In genomic region chr10:41518981-41519618, GRCm38 (mm10) we compare ENCODE assay signal across 8 mouse cellular contexts. TPM values are rescaled to one million over a fixed set of nuclear protein-coding genes. Genes with fewer than 3 reads are reported as not detected.
DNase-seq lines count a peak whose midpoint lies in the region; ATAC-seq and TF ChIP-seq lines count a peak whose summit lies in the region.

Gene Cd164 (plus strand): TSS chr10:41519414.

- no peaks in the 10 kb centered on the region for H3K9me3 ChIP-seq in G1E (replicated peaks)
- no peaks in the 10 kb centered on the region for H3K9me3 ChIP-seq in forebrain, postnatal 0 days (ENCODE audit: low read length)
- H3K9me3 ChIP-seq in lung, embryonic 15.5 days: no peaks in the 10 kb centered on the region

- H3K4me1 ChIP-seq in G1E (ENCODE audit: insufficient read depth, low read depth, low read length): peaks cover 29% of the 10 kb centered on the region
- H3K4me1 ChIP-seq in forebrain, postnatal 0 days (ENCODE audit: insufficient read depth): peaks cover 17% of the 10 kb centered on the region
- peaks cover 31% of the 10 kb centered on the region for H3K4me1 ChIP-seq in lung, embryonic 15.5 days

- ATAC-seq in G1E (ENCODE audit: extremely low read depth, insufficient number of reproducible peaks, low FRiP score, poor library complexity, severe bottlenecking): peak; percentile 77
- peak; percentile 92 for ATAC-seq in forebrain, postnatal 0 days
- peak; percentile 94 for ATAC-seq in lung, embryonic 15.5 days (ENCODE audit: borderline replicate concordance, extremely low read depth, low FRiP score, low TSS enrichment)

- H3K4me2 ChIP-seq in forebrain, postnatal 0 days (ENCODE audit: low read depth): peak within 1 kb of the TSS; percentile 96
- peak within 1 kb of the TSS; percentile 77 for H3K4me2 ChIP-seq in lung, embryonic 15.5 days

- peak; percentile 82 for DNase-seq in G1E (ENCODE audit: low spot score)
- DNase-seq in cerebellum, adult 18-20 months: peak; percentile 87 to 94
- peak; percentile 97 for DNase-seq in forebrain, postnatal 0 days
- peak; percentile 94 for DNase-seq in heart, postnatal 4 days
- DNase-seq in layer of hippocampus, adult 8-10 months (ENCODE audit: low spot score in 2 of 2): peak; percentile 86 to 90
- peak; percentile 86 for DNase-seq in ovary, adult 18-20 months (ENCODE audit: low spot score)
- DNase-seq in thymus, postnatal 0 days (ENCODE audit: low spot score): peak; percentile 97

- peak within 1 kb of the TSS; percentile 96 for H3K4me3 ChIP-seq in G1E (ENCODE audit: low read depth, low read length)
- H3K4me3 ChIP-seq in forebrain, postnatal 0 days (ENCODE audit: low read depth, low read length): peak within 1 kb of the TSS; percentile 95
- peak within 1 kb of the TSS; percentile 98 for H3K4me3 ChIP-seq in lung, embryonic 15.5 days

- H3K9ac ChIP-seq in forebrain, postnatal 0 days: peak within 1 kb of the TSS; percentile 94
- H3K9ac ChIP-seq in lung, embryonic 15.5 days: peak within 1 kb of the TSS; percentile 95

- H3K27ac ChIP-seq in forebrain, postnatal 0 days (ENCODE audit: low read depth, low read length): peak within 1 kb of the TSS; percentile 98
- peak within 1 kb of the TSS; percentile 97 for H3K27ac ChIP-seq in lung, embryonic 15.5 days

- no peak for TF ChIP-seq CTCF in G1E (IDR thresholded peaks at IDR 0.05; ENCODE audit: low read depth, low read length)
- no peak for TF ChIP-seq CTCF in forebrain, postnatal 0 days (IDR thresholded peaks at IDR 0.05; ENCODE audit: low read depth)

- under 1% methylated on average over 63 of the region's 69 CpGs for WGBS in forebrain, postnatal 0 days
- under 1% methylated on average over 67 of the region's 69 CpGs for WGBS in lung, embryonic 15.5 days

- no peaks in the 10 kb centered on the region; the same call in 1 of the 2 replicates for H3K27me3 ChIP-seq in G1E (ENCODE audit: insufficient read depth, low read length)
- no peaks in the 10 kb centered on the region for H3K27me3 ChIP-seq in forebrain, postnatal 0 days (ENCODE audit: insufficient read depth, low read length)
- no peaks in the 10 kb centered on the region for H3K27me3 ChIP-seq in lung, embryonic 15.5 days

- H3K36me3 ChIP-seq in G1E (replicated peaks): peaks cover 18% of the 10 kb centered on the region
- H3K36me3 ChIP-seq in forebrain, postnatal 0 days (ENCODE audit: insufficient read depth): 0 out of 2 replicates have a peak, but pooled peaks cover 5% of the 10 kb centered on the region
- H3K36me3 ChIP-seq in lung, embryonic 15.5 days: no peaks in the 10 kb centered on the region

RNA-seq across cellular contexts. Expression of gene Cd164, which starts in this region (rescaled TPM):
- total RNA-seq in G1E (2014; fragmentation: Nextera tagmentation): 127 and 140 TPM in 2 replicates
- total RNA-seq in G1E (2017): 90.8 and 106 TPM in 2 replicates
- 156 and 183 TPM in 2 replicates for polyA plus RNA-seq in G1E (2012)
- total RNA-seq in forebrain, postnatal 0 days (2014; rRNA removed): 23.1 and 32.3 TPM in 2 replicates
- 40.5 and 48.8 TPM in 2 replicates for polyA plus RNA-seq in forebrain, postnatal 0 days (2015; fragmentation: Nextera tagmentation; extraction: Ambion mirVana)
- total RNA-seq in heart, postnatal 4 days (2021): 100 to 1,000 TPM; 216 to 218 TPM
- total RNA-seq in layer of hippocampus, adult 8-10 months (2022): 10 to 100 TPM; 70.1 to 77.8 (median 73.1) TPM
- polyA plus RNA-seq in lung, embryonic 15.5 days (2015; fragmentation: Nextera tagmentation; extraction: Ambion mirVana): 171 and 176 TPM in 2 replicates
- polyA plus RNA-seq in thymus, postnatal 0 days (2015; fragmentation: Nextera tagmentation; extraction: Ambion mirVana): 259 TPM in 2 replicates

Comparison
In these comparisons a context has a peak if more than half of its experiments do, and no peak if none do; other contexts are left out.
1. Peak in every context shown above with its lines: DNase-seq, ATAC-seq, H3K4me3 ChIP-seq and H3K27ac ChIP-seq.